Mouse (Mus musculus): Measurements from ENCODE around the gene Ylpm1.

- TF ChIP-seq EP300 (optimal IDR thresholded peaks at IDR 0.05) (peak; percentile 21), CTCF (IDR thresholded peaks at IDR 0.05; ENCODE audit: low read depth) (no peak)
Measured at GRCm38 (mm10) chr12:85110698-85111592, 114.8 kb downstream of the Ylpm1 start, which contains the start of the genes Prox2 and Dlst.

All from stomach, postnatal 0 days (tissue).